Mouse (Mus musculus): ENCODE measurements around the gene Ankrd55.
A peak's percentile ranks its signal among the peaks of the same experiment; 100 is the strongest.
"Not testable (repeated sequence)": the region's sequence is repeated elsewhere in the genome, so short reads cannot be mapped to it uniquely, and the experiment has no call there.

The Ankrd55 gene

DNA sequence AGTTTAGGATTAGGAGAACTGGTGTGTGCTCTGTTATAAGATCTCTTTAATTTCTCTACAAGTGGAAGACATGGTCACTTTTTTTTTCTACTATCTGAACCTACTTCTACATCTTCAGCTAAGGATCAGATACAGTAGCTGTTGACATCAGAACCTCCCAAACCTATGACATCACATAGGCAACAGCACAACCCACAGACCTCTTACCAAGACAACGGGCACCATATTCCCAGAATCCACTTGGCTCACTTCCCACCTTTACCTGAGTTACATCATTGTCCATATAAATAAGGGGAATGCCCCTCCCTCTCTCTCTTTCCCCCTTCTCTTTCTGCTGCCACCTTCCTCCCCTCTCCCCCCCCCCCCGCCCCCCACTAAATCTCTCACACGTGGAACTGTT, 124.0 kb downstream of the Ankrd55 start:
- DNase-seq (ENCODE audit: low spot score), result no peak

DNA sequence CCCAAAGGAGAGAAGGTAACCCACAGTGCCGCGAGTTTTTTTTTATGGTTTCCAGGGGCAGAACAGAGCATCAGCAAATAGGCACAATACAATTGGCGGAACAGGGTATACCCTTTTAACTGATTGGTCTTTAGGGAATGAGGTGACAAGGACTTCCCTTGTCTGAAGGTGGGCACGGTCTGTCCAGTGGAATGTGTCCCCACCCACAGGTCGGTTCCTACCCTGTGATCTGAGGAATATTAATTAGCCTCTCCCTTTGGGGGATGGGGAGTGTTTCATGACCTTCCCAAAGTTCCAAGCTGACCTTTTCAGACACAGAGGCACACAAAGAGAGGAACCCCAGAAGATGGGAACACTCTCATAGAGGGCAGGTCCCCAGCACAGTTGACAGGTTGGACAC, 124.6 kb downstream of the Ankrd55 start:
- no peak for DNase-seq (ENCODE audit: low spot score)

DNA sequence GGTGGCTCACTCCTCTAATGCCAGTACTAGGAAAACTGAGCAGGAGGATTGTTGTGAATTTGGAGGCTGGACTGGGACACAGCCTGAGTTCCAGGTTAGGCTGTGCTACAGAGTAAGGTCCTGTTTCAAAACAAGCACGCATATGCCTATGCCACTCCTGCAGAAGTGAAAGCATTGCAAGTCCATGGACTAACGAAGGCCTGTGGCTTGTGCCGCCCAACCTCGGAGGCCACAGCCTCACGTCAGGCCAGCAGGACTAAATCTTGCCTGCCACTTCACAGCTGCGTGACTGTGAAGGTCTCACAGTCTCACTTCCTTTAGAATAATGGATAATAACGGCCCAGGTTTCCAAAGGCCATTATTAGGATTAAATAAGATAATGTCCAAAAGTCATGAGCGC, 125.4 kb downstream of the Ankrd55 start:
- no peak for DNase-seq (ENCODE audit: low spot score)

DNA sequence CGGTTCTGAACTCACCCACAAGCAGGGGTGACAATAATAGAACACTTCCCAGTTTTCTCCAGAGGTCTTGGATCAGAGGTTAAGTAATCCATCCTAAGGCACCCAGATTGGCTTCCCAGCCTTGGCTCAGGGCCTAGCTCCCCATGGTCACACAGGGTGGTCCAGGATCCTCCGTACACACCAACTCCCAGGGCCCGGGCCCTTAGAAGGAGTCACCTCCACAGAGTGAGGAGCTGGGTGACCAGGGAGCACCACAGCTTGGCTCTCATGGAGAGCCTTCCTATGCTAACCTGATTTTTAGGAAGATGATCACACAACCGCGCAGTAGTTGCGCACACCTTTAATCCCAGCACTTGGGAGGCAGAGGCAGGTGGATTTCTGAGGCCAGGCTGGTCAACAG, 127.6 kb downstream of the Ankrd55 start:
- DNase-seq (ENCODE audit: low spot score), result no peak

DNA sequence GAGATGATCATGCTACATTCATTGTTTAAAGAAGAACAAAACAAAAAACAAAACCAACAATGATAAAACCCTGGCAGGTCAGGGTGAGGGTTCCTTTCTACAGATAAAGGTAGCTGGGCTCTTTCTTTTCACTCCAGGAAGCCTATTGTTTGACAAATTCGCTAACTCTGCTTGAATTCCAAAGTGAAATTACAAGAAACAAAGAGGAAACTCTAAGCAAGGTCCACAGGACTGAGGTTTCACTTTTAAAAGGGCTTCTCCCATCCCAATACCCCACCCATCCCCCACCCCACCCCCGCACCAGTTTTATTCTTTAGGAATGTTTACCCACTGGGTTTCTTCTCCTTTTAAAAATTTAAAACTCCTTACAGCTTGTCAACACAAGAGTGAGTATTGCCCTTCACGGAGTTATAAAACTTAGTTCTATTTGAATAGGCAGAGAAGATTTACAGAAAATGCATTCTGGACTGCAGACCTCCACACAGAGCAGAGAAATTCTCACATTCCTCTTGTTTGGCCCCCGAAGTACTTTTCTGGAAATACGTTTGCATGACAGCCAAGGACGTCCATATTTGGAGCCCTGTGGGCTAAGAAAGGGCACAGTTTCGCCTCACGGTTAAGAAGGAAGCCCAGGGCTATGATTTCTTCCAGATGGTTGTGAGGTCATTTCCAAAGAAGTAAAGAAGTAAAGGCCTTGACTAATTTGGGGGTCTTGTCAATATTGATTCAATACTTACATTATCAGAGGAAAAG, 128.3 kb downstream of the Ankrd55 start:
- DNase-seq (ENCODE audit: low spot score), result no peak

DNA sequence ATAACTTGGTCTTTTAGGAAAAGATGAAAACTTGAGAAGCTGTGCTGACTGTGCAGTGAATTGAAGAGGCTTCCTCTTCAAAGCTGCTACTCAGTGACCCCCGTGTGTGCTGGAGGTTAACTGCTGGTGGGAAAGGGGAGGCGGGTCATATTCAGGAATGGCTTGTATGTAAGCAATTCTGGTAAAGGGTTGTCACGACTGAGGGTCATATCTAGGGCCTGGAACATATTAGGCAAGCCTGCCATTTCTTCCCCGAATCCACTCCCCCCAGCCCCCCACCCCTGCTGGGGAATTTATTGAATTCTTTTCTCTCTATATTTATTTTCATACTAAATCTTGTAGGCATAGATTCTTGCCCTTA, 128.9 kb downstream of the Ankrd55 start:
- no peak for DNase-seq (ENCODE audit: low spot score)

DNA sequence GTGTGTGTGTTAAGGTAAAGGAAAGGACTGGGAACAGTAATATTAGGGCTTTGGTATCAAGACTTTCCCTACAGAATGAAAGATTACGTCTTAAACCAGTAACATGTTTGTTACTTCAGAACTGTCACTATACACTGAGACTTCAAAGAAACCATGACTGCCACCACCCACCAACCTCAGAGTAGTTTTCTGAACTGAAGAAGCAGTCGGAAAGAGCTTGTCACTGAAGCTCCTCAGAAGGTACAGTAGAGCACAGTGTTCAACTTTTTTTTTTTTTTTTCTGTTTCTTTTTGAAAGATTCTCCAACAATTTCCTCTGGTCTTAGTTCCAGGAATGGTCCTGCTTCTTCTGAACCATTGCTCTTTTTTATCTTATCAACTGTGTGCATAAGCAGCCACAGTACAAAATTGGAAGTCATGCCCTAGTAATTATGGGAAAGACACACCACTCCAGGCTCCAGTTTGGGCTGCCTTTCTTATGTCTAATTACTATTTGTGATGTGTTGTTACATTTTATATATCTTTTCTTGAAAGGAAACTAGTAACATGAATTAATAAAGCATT, 129.7 kb downstream of the Ankrd55 start:
- no peak for DNase-seq (ENCODE audit: low spot score)

DNA sequence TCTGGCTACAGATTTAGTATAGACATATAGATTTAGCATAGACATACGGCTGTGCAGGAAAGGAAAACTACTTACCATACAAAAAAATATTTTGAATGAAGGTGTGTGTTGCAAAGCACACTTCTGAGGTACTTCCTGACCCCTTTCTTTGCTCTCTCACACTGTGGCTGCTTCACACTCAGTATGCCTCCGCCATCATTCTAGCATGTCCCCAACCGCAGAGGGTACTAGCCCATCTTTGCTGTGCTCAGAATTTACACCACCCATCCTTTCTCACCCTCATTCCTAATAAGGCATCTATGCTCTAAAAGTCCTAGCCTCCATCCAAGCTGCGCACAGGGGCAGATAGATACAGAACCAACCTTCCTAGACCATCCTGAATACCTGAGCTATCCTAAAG, 130.3 kb downstream of the Ankrd55 start:
- no peak for DNase-seq (ENCODE audit: low spot score)

DNA sequence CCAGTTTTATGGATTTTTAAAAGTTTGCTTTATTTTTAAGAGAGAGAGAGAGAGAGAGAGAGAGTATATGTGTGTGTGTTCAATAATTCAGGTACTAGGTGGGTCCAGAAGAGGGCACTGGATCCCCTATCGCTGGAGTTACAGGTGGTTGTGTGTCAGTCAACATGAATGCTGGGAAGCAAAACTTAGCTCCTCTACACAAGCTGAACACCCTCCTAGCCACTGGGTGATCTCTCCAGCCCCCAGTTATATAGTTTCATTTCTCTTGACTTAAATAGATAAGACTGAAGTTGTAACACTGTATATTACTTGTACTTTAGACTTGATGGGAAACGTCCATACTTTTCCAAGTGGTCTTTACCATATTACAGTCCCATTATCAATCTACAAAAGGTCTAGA, 136.0 kb downstream of the Ankrd55 start:
- DNase-seq (ENCODE audit: low spot score), result no peak

DNA sequence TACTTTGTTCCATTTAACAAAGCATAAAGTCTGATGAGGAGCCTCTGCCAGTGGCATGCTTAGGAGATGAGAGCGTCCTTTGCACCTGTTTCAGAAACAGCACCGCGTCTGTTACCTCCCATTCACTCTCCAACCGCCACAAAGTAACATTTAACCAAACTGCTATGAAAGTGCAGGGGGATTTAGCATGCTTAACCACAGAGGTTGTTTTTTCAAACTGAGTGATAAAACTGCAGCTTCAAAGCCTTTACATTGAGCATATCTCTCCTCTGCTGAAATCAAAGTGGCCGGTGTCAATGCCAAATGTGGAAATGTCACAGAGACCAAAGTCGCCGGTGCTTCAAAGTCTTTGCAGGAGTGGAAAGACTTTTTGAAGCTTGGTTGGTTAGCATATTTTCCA, 136.4 kb downstream of the Ankrd55 start:
- DNase-seq (ENCODE audit: low spot score), result no peak

DNA sequence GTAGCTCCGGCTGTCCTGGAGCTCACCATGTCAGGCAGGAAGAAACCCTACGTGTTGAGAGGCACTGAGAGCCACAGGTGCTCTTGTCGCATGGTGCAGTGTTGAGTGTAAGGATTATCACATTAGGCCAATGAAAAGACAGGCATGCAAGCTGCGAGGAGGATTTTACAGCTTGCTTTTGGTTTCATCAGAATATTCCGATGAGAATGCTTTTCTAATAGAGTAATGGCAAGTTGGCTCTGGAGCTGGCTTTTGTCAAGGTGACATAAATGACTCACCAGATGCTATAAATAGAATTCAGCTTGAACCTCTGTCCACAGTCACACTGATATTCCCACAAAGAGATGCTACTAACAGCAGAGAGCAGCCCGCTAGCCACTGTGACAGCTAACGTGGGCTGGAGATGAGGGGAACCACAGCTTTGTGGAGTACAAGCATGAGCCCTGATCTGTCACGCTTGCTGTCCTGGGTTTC, 137.0 kb downstream of the Ankrd55 start:
- peak; percentile 96 for DNase-seq (ENCODE audit: low spot score)

DNA sequence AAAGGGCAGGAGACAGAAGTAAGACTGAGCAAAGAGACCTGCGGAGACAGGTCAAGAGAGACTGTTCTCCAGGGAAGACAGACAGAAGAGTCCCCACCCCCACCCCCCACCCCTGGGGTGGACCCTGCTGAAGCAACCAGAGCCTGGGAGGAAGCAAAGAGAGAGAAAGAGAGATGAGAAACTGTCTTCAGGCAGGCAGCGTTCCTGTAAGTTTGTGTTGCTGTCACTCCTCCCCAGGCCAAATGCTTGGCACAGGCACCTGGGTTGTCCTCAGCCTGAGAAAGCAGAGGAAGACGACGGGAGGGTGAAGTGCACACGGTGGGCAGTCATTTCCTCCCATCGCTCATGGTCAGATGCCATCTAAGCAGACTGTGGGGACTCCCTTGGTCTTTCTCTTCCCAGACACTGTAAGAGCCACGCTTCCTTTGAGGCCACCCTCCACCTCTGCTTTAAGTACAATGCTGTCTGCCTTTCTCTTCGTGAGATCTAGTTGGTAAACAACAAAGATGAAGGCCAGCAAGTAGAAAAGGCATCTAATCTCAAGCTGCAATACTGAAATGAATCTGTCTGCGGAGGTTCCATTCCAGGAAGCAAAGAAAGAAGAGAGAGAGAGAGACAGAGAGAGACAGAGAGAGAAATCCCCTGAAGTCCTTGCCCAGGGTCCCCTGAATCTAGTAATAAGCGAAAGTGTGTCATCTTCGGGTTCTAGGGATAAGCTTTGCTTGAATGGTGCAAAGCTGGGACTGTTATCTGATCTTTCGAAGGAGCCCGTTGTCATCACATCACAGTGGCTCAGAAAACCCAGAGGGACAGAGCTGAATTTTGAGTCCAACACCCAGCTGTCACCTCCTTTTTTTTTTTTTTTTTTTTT, 138.2 kb downstream of the Ankrd55 start:
- DNase-seq (ENCODE audit: low spot score), result no peak

DNA sequence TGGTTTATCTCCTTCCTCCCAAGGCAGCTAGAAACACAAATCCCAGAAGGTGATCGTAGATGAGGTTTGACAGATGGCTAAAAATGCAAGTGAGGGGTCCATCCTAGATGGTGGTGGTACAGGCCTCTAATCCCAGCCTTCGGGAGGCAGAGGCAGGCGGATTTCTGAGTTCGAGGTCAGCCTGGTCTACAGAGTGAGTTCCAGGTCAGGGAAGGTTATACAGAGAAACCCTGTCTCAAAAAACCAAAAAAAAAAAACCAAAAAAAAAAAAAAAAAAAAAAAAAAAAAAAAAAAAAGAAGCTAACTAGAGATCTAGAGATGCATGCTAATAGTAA, 138.9 kb downstream of the Ankrd55 start:
- DNase-seq (ENCODE audit: low spot score), result not testable (repeated sequence)

DNA sequence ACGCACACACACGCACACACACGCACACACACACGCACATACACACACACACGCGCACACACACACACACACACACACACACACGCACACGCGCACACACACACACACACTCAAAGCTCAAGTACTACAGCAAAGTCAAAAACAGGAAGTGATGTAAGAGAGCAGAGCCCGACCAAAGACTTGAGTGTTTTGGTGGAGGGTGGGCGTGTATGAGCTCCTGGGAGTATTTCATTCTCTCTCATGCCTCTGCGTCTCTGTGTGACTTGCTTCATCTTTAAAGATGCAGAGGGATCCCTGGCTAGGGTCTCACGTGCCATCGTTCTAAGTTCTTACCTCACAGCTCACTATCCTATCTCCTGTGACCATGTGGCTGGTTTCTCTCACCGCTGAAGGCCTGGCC, 139.3 kb downstream of the Ankrd55 start:
- DNase-seq (ENCODE audit: low spot score), result no peak

DNA sequence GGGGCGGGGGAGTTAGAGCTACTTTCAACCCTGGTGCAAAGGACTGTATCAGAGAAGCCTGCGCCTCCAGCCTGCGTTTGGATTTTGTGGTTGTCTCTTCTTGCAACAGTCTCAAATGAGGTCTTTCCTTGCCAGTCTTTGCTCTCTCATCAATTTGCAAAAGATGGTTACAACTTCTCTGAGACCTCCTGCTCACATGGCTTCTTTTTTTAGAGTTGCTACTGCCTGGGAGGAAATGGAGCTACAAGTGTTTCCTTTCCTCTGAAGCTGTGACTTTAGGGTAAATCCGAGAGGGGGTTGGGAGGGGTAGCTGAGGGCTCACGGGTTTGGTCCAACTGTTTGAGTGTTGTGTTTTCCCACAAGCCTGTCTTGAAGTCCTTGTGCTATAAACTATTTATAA, 145.0 kb downstream of the Ankrd55 start:
- DNase-seq (ENCODE audit: low spot score), result no peak
